Mouse (Mus musculus) thymus, adult 2 months (tissue): ENCODE data around the gene Rps7. TPM values are rescaled to one million over a fixed set of nuclear protein-coding genes. Genes with fewer than 3 reads are reported as not detected.
A peak's percentile ranks its signal among the peaks of the same experiment; 100 is the strongest.

ENCODE experiments used
- DNase-seq: peaks from one replicate; pipeline ENCODE4 v3.0.0; 2021
- H3K27ac ChIP-seq: fragments of 200-500 bp; 2 replicates; pipeline ENCODE4 v1.5.1; 2012; ENCODE audit warnings: low read length, control low read depth; ENCODE audit not compliant: control insufficient read depth, insufficient read depth
- H3K27me3 ChIP-seq: fragments of 200-500 bp; 2 replicates; pipeline ENCODE4 v1.6.1; 2012; ENCODE audit warnings: mild to moderate bottlenecking, low read length, moderate library complexity, mixed read lengths; ENCODE audit not compliant: control insufficient read depth, insufficient read depth
- H3K36me3 ChIP-seq: fragments of 200-500 bp; 2 replicates; pipeline ENCODE4 v1.6.1; 2012; ENCODE audit warnings: mild to moderate bottlenecking, low read length, moderate library complexity; ENCODE audit not compliant: control insufficient read depth, insufficient read depth
- H3K4me1 ChIP-seq: fragments of 200-500 bp; replicated peaks from 2 replicates; pipeline ENCODE4 v1.6.1; 2012; ENCODE audit warnings: low read length; ENCODE audit not compliant: control insufficient read depth, insufficient read depth
- H3K4me3 ChIP-seq: fragments of 200-500 bp; 2 replicates; pipeline ENCODE4 v1.5.1; 2012; ENCODE audit warnings: mild to moderate bottlenecking, low read length, control low read depth, moderate library complexity; ENCODE audit not compliant: control insufficient read depth, insufficient read depth
- CTCF ChIP-seq: fragments of 200-500 bp; IDR thresholded peaks from 2 replicates; pipeline ENCODE4 v1.5.1; 2012; ENCODE audit warnings: mild to moderate bottlenecking, control low read depth, low read length, moderate library complexity, borderline replicate concordance; ENCODE audit not compliant: control insufficient read depth, poor library complexity, insufficient read depth; ENCODE audit errors: extremely low read depth
- POLR2A ChIP-seq: fragments of 200-500 bp; IDR thresholded peaks from 2 replicates; pipeline ENCODE4 v1.6.1; 2012; ENCODE audit warnings: mild to moderate bottlenecking, low read length, control low read depth, moderate library complexity; ENCODE audit not compliant: control insufficient read depth, poor library complexity, insufficient read depth; ENCODE audit errors: extremely low read depth
- WGBS: fragments of 180-500 bp; shearing (Covaris S2); methylation state at CpG from one replicate; pipeline ENCODE4 v1.1.7; 2018; 5-methylcytosine and 5-hydroxymethylcytosine counted together
- polyA plus RNA-seq: library from polyadenylated mRNA; depleted of rRNA; stranded (reverse); fragments of >200 nt; gene quantifications from 2 replicates; pipeline ENCODE4 v1.2.3, GENCODE M21; 2012

Rps7 gene
- polyA plus RNA-seq, 1 experiment: 351 TPM

DNA sequence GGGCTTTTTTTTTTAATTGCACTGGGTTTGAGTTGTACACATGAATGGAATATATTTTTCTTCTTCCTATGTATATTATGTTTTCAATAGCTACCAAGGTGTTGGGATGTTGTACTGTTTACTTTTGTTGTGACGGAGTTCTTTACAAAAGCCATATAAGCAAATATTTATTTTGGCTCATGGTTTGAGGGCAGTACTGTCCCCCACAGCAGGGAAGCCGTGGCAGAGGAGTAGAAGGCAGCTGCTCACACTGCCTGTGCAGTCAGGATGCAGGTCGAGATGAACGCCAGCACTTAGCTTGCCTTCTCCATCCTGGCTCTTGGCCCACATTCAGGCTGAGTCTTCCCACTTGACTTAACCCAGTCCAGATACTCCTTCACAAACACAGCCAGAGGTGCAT lies 31.0 kb upstream of the Rps7 start:
- 84% methylated on average over 4 of the region's 4 CpGs for WGBS
- Histone ChIP-seq H3K4me1 (no peaks in the 10 kb centered on the region), H3K27ac (no peak overlapping the region), H3K4me3 (no peak overlapping the region), H3K27me3 (no peaks in the 10 kb centered on the region), H3K36me3 (no peaks in the 10 kb centered on the region)
- no peak for DNase-seq
- TF ChIP-seq POLR2A (no peak), CTCF (no peak)

DNA sequence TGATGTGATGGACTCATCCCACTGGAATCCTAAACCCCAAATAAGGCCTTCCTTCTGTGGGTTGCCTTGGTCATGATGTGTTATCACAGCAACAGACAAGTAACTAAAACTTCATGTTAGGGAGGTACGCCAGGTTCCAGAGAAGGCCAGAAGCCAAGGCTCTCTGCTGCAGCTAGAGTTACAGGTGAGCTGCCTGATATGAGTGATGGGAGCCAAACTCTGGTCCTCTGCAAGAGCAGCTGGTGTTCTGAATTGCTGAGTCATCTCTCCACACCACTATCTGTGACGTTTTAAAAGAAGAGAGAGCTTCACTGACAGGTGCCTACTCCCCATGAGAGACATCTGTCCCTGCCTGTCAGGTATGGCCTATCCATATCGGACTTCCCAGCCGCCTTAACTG lies 26.9 kb upstream of the Rps7 start:
- Histone ChIP-seq H3K27ac (no peak overlapping the region), H3K4me1 (no peaks in the 10 kb centered on the region), H3K27me3 (no peaks in the 10 kb centered on the region; the same call in 1 of the 2 replicates), H3K36me3 (peaks cover 24% of the 10 kb centered on the region), H3K4me3 (no peak overlapping the region)
- DNase-seq: no peak
- WGBS: 75% methylated on average over 4 of the region's 4 CpGs
- TF ChIP-seq CTCF (no peak), POLR2A (no peak)

DNA sequence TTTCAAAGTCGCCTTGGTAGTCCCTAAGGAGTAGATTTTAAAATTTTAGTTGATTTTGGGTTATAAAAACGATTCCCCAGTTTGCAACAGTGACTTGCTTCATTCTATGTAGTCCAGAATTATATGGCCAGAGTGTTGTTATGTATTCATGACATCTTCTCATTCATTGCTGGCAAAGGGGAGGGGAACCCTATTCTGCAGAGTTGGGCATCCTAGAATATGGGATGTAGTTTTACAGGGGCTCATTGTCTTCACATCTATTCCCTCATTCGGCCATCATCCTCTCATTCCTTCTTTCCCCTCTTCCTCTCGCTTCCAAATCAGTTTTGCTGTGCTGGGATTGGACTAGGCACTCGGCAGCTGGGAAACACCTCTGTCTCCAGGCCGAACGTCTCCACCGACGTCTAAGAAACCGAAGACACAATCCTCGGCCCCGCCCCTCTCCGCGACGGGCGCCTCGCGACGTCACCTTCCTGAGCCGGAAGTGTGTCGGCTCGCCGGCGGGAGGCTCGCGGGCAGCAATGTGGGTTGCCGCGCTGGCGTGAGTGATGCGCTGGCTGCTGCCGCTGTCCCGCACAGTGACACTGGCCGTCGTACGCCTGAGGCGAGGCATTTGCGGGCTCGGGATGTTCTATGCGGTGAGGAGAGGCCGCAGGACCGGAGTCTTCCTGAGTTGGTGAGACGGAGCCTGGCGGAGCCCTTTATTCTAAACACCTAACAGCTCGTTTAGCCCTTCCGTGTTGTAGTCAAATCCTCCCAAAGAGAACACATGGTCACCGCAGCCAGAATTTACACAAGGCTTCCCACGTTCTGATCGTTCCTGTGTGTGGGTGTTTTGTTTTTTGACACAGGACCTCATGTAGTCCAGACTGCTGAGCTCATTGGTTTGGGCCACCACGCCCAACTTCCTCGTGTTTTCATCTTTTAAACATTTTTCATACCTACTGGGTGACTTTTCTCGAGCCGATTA lies 13.7 kb upstream of the Rps7 start, which contains the start of gene Rnaseh1:
TSS of gene Rnaseh1 (plus strand) at position 462 of the 970 bp plus-strand sequence.
- H3K36me3 ChIP-seq: no peaks in the 10 kb centered on the region
- 3% methylated on average over 52 of the region's 52 CpGs for WGBS
- TF ChIP-seq POLR2A: peak; percentile 72
- TF ChIP-seq CTCF: no peak
- peak within 1 kb of the TSS; percentile 74 for H3K4me3 ChIP-seq
- DNase-seq: peak; percentile 91
- no peaks in the 10 kb centered on the region for H3K27me3 ChIP-seq
- H3K4me1 ChIP-seq: peaks cover 4% of the 10 kb centered on the region
- H3K27ac ChIP-seq: no peak within 1 kb of the TSS

DNA sequence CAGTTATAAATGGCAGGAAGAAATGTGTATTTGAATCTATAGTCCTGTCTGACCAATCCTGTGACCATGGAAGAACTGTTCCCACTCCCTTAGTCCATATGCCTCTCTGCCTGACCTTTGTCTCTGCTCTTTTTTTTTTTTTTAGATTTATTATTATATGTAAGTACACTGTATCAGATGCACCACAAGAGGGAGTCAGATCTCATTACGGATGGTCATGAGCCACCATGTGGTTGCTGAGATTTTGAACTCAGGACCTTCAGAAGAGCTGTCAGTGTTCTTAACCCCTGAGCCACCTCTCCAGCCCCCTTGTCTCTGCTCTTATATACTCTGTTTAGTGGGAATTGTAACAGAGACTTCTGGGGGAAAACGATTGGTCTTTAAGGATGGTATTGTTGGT lies 3.0 kb upstream of the Rps7 start:
- Histone ChIP-seq H3K4me1 (peaks cover 12% of the 10 kb centered on the region; the same call in 1 of the 2 replicates), H3K27ac (no peak overlapping the region), H3K36me3 (peaks cover under 1% of the 10 kb centered on the region), H3K4me3 (no peak overlapping the region), H3K27me3 (no peaks in the 10 kb centered on the region)
- WGBS: 59% methylated on average over 2 of the region's 2 CpGs
- no peak for DNase-seq
- TF ChIP-seq POLR2A (no peak), CTCF (no peak)

DNA sequence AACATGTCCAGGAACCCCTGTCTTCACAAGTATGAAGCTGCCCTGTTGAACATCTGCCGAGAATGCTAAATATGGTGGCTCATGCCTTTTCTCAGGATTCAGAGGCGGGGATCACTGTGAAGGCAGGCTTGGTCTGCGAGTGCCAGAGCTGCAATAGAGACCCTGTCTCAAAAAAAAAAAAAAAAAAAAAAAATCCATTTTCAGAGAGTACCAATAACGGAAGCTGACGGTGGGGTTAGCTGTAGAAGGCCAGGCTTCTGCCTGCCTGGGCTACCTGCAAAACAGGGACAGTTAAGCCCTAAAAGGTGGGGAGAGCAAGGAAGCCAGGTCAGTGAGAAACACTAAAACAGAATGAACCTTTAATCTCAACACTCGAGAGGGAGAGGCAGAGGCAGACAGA lies 790 bp upstream of the Rps7 start:
- Histone ChIP-seq H3K27ac (no peak overlapping the region), H3K4me3 (no peak overlapping the region), H3K27me3 (no peaks in the 10 kb centered on the region), H3K4me1 (peaks cover 13% of the 10 kb centered on the region; the same call in 1 of the 2 replicates), H3K36me3 (peaks cover 23% of the 10 kb centered on the region)
- DNase-seq: no peak
- 95% methylated on average over 6 of the region's 6 CpGs for WGBS
- TF ChIP-seq POLR2A (no peak), CTCF (no peak)

DNA sequence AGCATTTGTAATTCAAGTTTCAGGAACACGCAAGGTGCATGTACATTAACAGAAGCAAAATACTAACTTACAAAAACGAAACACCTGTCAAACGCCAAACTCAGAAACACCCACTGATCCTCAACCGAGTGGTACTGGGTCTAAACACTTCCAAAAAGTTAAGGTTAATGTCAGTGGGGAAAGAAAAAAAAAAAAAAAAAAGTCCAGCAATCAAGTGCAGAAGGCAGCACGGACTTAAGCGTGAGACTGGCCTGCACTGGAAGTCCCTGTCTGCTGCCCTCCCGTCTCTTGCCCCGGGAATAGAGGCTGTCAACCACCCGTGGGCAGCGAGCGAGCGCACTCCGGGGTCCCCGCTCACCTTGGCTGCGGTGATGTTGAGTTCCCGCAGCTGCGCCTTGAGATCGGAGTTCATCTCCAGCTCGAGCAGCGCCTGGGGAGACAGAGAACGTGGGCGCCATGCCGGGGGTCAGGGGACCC lies 657 bp downstream of the Rps7 start:
- WGBS: 2% methylated on average over 23 of the region's 23 CpGs
- Histone ChIP-seq H3K36me3 (peaks cover 38% of the 10 kb centered on the region), H3K4me1 (peaks cover 13% of the 10 kb centered on the region; the same call in 1 of the 2 replicates), H3K27ac (no peak overlapping the region), H3K4me3 (peak overlapping the region; percentile 75), H3K27me3 (no peaks in the 10 kb centered on the region)
- TF ChIP-seq CTCF (no peak), POLR2A (no peak)
- no peak for DNase-seq

DNA sequence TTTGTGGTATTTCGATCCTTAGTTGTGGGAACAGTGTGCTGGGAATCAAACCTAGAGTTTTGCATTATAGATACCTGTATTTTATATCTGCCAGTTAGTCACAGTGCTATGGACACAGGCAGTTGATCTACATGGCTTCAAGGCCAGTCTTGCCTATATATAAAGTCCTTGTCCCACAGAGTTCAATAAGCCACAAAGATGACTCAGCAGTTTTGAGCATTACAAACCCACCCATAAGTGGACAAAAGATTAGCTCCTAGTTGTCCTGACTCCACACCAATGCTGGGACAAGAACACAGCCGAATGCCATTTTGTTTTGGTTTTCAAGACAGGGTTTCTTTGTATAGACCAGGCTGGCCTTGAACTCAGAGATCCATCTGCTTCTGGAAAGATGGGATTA lies 7.3 kb downstream of the Rps7 start:
- 96% methylated on average over 2 of the region's 2 CpGs for WGBS
- Histone ChIP-seq H3K27me3 (no peaks in the 10 kb centered on the region), H3K36me3 (peaks cover 50% of the 10 kb centered on the region), H3K4me3 (no peak overlapping the region), H3K27ac (no peak overlapping the region), H3K4me1 (no peaks in the 10 kb centered on the region)
- DNase-seq: no peak
- TF ChIP-seq POLR2A (no peak), CTCF (no peak)
